Mouse (Mus musculus) right cerebral cortex, postnatal 10 days (tissue): Measurements from ENCODE around the gene Mmp27.

Experiments used
- DNase-seq, 2 experiments: peaks; one replicate each; pipeline ENCODE4 v3.0.0; 2021; ENCODE audit warnings: low spot score in 2 of 2

Mmp27 gene

GRCm38 (mm10) chr9:7602982-7603742, 32.0 kb downstream of the Mmp27 start:
- peak; percentile 72 to 85 for DNase-seq

- DNase-seq: no peak
Measured at GRCm38 (mm10) chr9:7604005-7604404, 32.8 kb downstream of the Mmp27 start.

- DNase-seq: no peak
Measured at GRCm38 (mm10) chr9:7605638-7606037, 34.4 kb downstream of the Mmp27 start.

GRCm38 (mm10) chr9:7622582-7622981, 51.4 kb downstream of the Mmp27 start:
- DNase-seq: no peak

- no peak for DNase-seq
Measured at GRCm38 (mm10) chr9:7627931-7628330, 56.7 kb downstream of the Mmp27 start, which contains the start of gene Mmp20. TSS of gene Mmp20 (plus strand) at chr9:7628231.
